Mouse (Mus musculus) thymus, adult 2 months (tissue): ENCODE data around the gene Slc47a2.

Experiments
- CTCF ChIP-seq: fragments of 200-500 bp; IDR thresholded peaks from 2 replicates; pipeline ENCODE4 v1.5.1; 2012; ENCODE audit warnings: mild to moderate bottlenecking, control low read depth, low read length, moderate library complexity, borderline replicate concordance; ENCODE audit not compliant: control insufficient read depth, poor library complexity, insufficient read depth; ENCODE audit errors: extremely low read depth
- POLR2A ChIP-seq: fragments of 200-500 bp; IDR thresholded peaks from 2 replicates; pipeline ENCODE4 v1.6.1; 2012; ENCODE audit warnings: mild to moderate bottlenecking, low read length, control low read depth, moderate library complexity; ENCODE audit not compliant: control insufficient read depth, poor library complexity, insufficient read depth; ENCODE audit errors: extremely low read depth

DNA sequence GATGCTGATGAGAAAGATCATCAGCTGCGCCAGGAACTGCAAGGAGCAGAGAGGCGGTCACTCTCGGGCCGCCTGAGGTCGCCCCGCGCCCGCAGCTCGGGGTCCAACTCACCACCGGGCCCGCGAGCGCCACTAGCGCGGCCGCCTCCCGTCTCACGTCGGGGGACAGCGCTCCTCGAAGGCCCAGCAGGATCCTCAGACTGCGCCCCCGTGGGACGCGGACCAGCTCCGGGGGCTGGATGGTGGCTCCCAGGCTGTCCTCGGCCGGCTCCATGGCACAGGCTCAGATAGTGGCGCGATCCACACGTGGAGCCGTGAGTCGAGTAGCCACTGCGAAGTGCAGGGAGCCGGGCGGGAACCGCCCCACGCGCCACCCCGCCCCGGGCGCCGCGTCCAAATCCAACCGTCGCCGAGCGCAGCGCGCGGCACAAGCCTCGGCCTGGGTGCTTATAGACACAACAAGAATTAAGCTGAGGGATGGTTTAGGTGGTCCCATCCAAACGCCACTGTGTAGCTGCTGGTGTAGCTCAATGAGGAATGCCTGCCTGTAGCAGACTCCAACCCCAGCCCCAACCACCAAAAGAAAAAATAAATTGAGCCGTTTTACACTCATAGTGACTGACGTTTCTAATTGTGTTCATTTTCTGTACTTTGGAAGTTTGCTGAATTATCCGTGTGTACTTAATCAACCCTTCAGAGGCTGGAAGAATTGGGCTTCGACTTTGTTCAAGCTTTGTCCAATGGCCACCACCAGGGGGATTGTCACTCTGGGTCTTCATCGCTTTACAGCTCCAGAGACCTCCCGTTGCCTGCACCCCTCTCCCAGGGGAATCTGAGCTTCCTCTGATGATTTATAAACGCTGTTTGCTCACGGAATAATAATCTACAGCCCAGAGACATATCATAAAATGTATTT lies at the start of gene Slc47a2:
- TF ChIP-seq CTCF (no peak), POLR2A (no peak)
